Mouse (Mus musculus) embryonic facial prominence, embryonic 14.5 days (tissue): ENCODE data around the gene Sirt7. TPM values are rescaled to one million over a fixed set of nuclear protein-coding genes. Genes with fewer than 3 reads are reported as not detected.

Experiments
- ATAC-seq: fragments of 200-750 bp; cut with Nextera tagmentation; 2 replicates; pipeline ENCODE4 v1.8.0; 2017; ENCODE audit warnings: low read depth, moderate number of reproducible peaks, moderate TSS enrichment
- DNase-seq: peaks from one replicate; pipeline ENCODE4 v3.0.0-alpha.2; 2015; ENCODE audit warnings: low spot score
- H3K27ac ChIP-seq: fragments of 300-500 bp; sonication (generic); replicated peaks from 2 replicates; pipeline ENCODE4 v1.5.1; 2014; ENCODE audit warnings: low read depth, mild to moderate bottlenecking, low read length, moderate library complexity
- H3K27me3 ChIP-seq: fragments of 300-500 bp; sonication (generic); replicated peaks from 2 replicates; pipeline ENCODE4 v1.6.1; 2014; ENCODE audit warnings: low read length; ENCODE audit not compliant: control insufficient read depth, insufficient read depth
- H3K36me3 ChIP-seq: fragments of 300-500 bp; sonication (generic); 2 replicates; pipeline ENCODE4 v1.6.1; 2014; ENCODE audit warnings: low read length, mixed read lengths; ENCODE audit not compliant: control insufficient read depth, insufficient read depth
- H3K4me1 ChIP-seq: fragments of 300-500 bp; sonication (generic); 2 replicates; pipeline ENCODE4 v1.6.1; 2014; ENCODE audit warnings: antibody characterized with exemption, low read length; ENCODE audit not compliant: control insufficient read depth, insufficient read depth
- H3K4me2 ChIP-seq: fragments of 300-500 bp; sonication (generic); 2 replicates; pipeline ENCODE4 v1.6.1; 2014; ENCODE audit warnings: low read depth, mild to moderate bottlenecking, low read length, moderate library complexity, mixed read lengths
- H3K4me3 ChIP-seq: fragments of 300-500 bp; sonication (generic); 2 replicates; pipeline ENCODE4 v1.5.1; 2014; ENCODE audit warnings: low read depth, mild to moderate bottlenecking, low read length
- H3K9ac ChIP-seq: fragments of 300-500 bp; sonication (generic); 2 replicates; pipeline ENCODE4 v1.6.1; 2014; ENCODE audit warnings: low read depth, mild to moderate bottlenecking, low read length, moderate library complexity, mixed read lengths
- H3K9me3 ChIP-seq: fragments of 300-500 bp; sonication (generic); 2 replicates; pipeline ENCODE4 v1.6.1; 2016; ENCODE audit warnings: low read length; ENCODE audit not compliant: control insufficient read depth
- WGBS: fragments of 180-500 bp; shearing (Covaris S2); extraction: QIAGEN DNeasy Blood & Tissue Kit; methylation state at CpG from one replicate; pipeline ENCODE4 v1.1.7; 2014; 5-methylcytosine and 5-hydroxymethylcytosine counted together
- polyA plus RNA-seq: library from polyadenylated mRNA; unstranded; fragments of >200 nt; fragmentation: Nextera tagmentation; extraction: Ambion mirVana; gene quantifications from 2 replicates; pipeline ENCODE4 v1.2.1, GENCODE M21; 2014

Gene Sirt7
- polyA plus RNA-seq, 1 experiment from 2014 or later: 21.8 TPM

- WGBS: 1% methylated on average over 28 of the region's 95 CpGs
- no peaks in the 10 kb centered on the region for H3K9me3 ChIP-seq
- ATAC-seq (peak; percentile 74), DNase-seq (peak; percentile 58)
- peak overlapping the region; percentile 48 for H3K4me3 ChIP-seq
- H3K36me3 ChIP-seq: no peaks in the 10 kb centered on the region
- no peak overlapping the region for H3K27ac ChIP-seq
- H3K9ac ChIP-seq: peak overlapping the region; percentile 56
- H3K27me3 ChIP-seq: peaks cover 71% of the 10 kb centered on the region
- H3K4me2 ChIP-seq: peak overlapping the region; percentile 80
- peaks cover 10% of the 10 kb centered on the region; the same call in 1 of the 2 replicates for H3K4me1 ChIP-seq
Measured at GRCm38 (mm10) chr11:120660301-120661075, 35.4 kb upstream of the Sirt7 start.

GRCm38 (mm10) chr11:120659509-120660300 lies 34.7 kb upstream of the Sirt7 start:
- Histone ChIP-seq H3K9me3 (no peaks in the 10 kb centered on the region), H3K4me2 (peak overlapping the region; percentile 80), H3K27me3 (peaks cover 71% of the 10 kb centered on the region), H3K9ac (peak overlapping the region; percentile 56), H3K4me1 (peaks cover 10% of the 10 kb centered on the region; the same call in 1 of the 2 replicates), H3K36me3 (no peaks in the 10 kb centered on the region), H3K27ac (no peak overlapping the region), H3K4me3 (peak overlapping the region; percentile 48)
- ATAC-seq (0 out of 2 replicates have a peak, but pooled peaks have one; percentile 15), DNase-seq (no peak)
- WGBS: 2% methylated on average over 37 of the region's 50 CpGs

- no peaks in the 10 kb centered on the region for H3K9me3 ChIP-seq
- no peak overlapping the region for H3K9ac ChIP-seq
- peak overlapping the region; percentile 48 for H3K4me3 ChIP-seq
- H3K36me3 ChIP-seq: no peaks in the 10 kb centered on the region
- DNase-seq (peak; percentile 76), ATAC-seq (no peak)
- no peak overlapping the region for H3K27ac ChIP-seq
- 3% methylated on average over 24 of the region's 24 CpGs for WGBS
- H3K4me2 ChIP-seq: peak overlapping the region; percentile 80; the same call in 1 of the 2 replicates
- H3K4me1 ChIP-seq: peaks cover 10% of the 10 kb centered on the region; the same call in 1 of the 2 replicates
- H3K27me3 ChIP-seq: peaks cover 71% of the 10 kb centered on the region
Measured at GRCm38 (mm10) chr11:120658876-120659410, 33.9 kb upstream of the Sirt7 start.

GRCm38 (mm10) chr11:120657301-120657700 lies 32.3 kb upstream of the Sirt7 start:
- WGBS: 90% methylated on average over 4 of the region's 4 CpGs
- Histone ChIP-seq H3K4me3 (no peak overlapping the region), H3K9ac (no peak overlapping the region), H3K36me3 (no peaks in the 10 kb centered on the region), H3K27me3 (peaks cover 55% of the 10 kb centered on the region), H3K27ac (no peak overlapping the region), H3K9me3 (no peaks in the 10 kb centered on the region), H3K4me2 (no peak overlapping the region), H3K4me1 (peaks cover 10% of the 10 kb centered on the region; the same call in 1 of the 2 replicates)
- ATAC-seq (no peak), DNase-seq (no peak)

- Histone ChIP-seq H3K4me1 (peaks cover under 1% of the 10 kb centered on the region; the same call in 1 of the 2 replicates), H3K36me3 (no peaks in the 10 kb centered on the region), H3K4me3 (no peak overlapping the region), H3K9ac (no peak overlapping the region), H3K27ac (no peak overlapping the region), H3K4me2 (no peak overlapping the region), H3K27me3 (peaks cover 30% of the 10 kb centered on the region), H3K9me3 (no peaks in the 10 kb centered on the region)
- no peak for DNase-seq
- no peak for ATAC-seq
- WGBS: 52% methylated on average over 3 of the region's 3 CpGs
Measured at GRCm38 (mm10) chr11:120654741-120655140, 29.7 kb upstream of the Sirt7 start.

GRCm38 (mm10) chr11:120651872-120652271 lies 26.8 kb upstream of the Sirt7 start:
- DNase-seq (no peak), ATAC-seq (no peak)
- Histone ChIP-seq H3K36me3 (no peaks in the 10 kb centered on the region), H3K27me3 (peaks cover 17% of the 10 kb centered on the region), H3K27ac (no peak overlapping the region), H3K9me3 (no peaks in the 10 kb centered on the region), H3K4me1 (peaks cover 7% of the 10 kb centered on the region), H3K4me2 (no peak overlapping the region), H3K9ac (no peak overlapping the region), H3K4me3 (no peak overlapping the region)
- 69% methylated on average over 3 of the region's 3 CpGs for WGBS

- WGBS: 6% methylated on average over 13 of the region's 13 CpGs
- ATAC-seq (no peak), DNase-seq (peak; percentile 51)
- H3K9ac ChIP-seq: peak within 1 kb of the TSS; percentile 34; the same call in 1 of the 2 replicates
- no peaks in the 10 kb centered on the region for H3K36me3 ChIP-seq
- peak within 1 kb of the TSS; percentile 39 for H3K4me2 ChIP-seq
- H3K4me1 ChIP-seq: peaks cover 12% of the 10 kb centered on the region
- H3K27ac ChIP-seq: no peak within 1 kb of the TSS
- H3K9me3 ChIP-seq: no peaks in the 10 kb centered on the region
- 0 out of 2 replicates have a peak within 1 kb of the TSS, but pooled peaks have one; percentile 6 for H3K4me3 ChIP-seq
- H3K27me3 ChIP-seq: peaks cover 8% of the 10 kb centered on the region
Measured at GRCm38 (mm10) chr11:120648001-120648476, 23.0 kb upstream of the Sirt7 start, which contains the start of gene Myadml2. TSS of gene Myadml2 (minus strand) at chr11:120648158.
